Mouse (Mus musculus) thymus, postnatal 4 days (tissue): ENCODE results near the gene Ddx20.

ENCODE experiments used
- DNase-seq: peaks from one replicate; pipeline ENCODE4 v3.0.0; 2021

Gene Ddx20

DNA sequence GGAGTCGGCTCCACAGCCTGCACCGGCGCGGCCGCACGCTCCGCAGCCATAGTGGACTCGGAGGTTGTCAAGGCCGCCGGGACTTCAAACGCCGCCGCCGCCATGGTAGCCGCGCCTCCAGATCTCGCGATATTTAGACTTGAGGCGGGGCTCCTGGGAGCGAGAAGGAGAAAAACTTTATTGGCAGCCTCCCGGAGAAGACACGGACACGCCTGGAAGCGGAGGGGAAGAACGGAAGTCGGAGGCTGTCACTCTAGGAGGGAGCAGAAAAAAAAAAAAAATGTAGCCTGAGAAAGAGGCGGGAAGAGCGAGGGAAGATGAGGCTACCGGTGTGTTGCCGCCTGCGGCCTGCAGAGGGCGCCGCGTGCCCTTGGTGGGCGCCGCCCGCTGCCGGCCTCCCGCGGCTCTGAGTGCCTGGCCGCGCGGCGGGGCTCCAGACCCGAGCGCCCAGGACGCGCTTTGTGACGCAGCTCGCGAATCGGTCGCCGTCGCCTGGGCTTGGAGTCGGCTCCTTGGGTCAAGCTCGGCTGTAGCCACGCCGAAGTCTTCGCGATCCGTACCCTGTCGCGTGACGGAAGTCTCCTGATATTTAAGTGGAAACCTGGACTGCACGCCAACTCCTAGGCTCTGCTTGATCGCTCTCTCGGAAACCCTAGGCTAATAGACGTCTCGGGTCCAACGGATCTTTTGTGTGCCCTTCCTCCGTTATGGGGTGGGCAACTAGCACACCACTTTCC is at the start of gene Ddx20:
Gene Ddx20, minus strand, starts transcription at position 251 of the 737 bp plus-strand sequence.
- peak; percentile 95 for DNase-seq

DNA sequence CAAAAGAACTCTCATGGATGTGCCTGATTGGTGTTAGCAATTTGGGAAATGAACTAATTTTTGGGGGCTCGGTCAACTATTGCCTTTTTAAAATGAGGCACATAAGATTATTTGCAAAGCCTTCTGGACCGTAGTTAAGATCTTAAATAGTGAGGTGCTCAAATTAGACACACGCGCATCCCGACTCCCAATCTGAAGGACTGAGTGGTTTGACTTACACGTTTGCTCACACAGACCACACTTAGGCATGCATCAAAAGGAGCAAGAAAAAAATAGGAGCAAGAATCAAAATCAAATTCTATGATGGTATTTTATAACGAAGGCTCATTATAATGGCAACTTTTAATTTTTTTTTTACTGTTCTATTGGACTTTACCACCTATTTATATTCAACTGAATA is 49.7 kb upstream of the Ddx20 start:
- no peak for DNase-seq

DNA sequence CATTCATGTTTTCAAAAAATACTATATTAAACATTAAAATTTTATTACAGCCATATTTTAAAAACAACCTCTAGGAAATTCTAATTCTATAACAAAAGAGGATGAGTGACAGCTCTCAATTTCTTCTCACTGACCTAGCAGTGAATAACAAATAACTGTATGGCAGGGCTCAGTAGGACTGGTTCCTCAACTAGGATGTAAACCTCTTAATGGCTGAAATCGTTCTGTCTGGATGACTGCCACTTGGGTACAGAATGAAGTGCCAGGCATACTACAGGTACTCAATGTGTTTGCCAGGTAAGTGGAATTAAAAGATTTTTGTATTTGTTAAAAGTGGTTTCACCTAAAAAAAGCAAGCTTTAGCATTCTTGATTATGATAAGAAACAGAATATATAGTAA is 48.8 kb upstream of the Ddx20 start:
- no peak for DNase-seq

DNA sequence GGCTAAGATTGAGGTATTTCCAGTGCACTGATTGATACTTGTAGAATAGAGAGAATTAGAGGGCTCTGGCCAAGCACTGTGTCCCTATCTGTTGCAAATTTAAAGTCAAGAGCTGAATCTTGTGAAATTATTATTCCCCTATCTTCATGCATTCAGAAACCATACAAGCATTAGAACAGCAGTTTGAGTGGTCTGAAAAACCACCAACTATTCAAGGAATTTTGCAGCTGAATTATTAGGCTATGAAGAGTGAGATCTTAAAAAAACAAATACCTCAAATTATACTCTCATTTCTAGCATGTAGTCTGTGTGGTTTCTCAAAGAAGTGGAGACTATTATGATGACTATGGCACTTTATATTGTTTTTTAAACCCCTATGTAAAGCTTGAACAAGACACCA is 47.9 kb upstream of the Ddx20 start:
- DNase-seq = no peak

DNA sequence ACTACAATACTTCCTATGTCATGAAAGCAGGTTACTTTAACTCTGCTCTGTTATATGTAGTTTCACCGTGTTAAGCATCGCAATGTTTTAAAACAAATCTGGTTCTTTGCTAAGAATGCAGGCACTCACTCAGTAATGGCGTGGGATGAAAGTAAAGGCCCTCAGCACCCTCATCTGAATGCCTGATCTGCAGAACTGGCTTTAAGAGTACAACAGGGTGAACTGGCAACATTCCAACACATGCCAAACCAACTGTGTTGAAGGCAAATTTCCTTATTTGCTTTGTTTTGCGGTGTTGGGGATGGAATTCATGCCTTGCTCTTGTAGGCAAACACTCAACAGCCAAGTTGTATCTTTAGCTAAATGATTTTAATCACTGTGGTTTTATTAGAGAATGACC is 46.2 kb upstream of the Ddx20 start:
- no peak for DNase-seq

DNA sequence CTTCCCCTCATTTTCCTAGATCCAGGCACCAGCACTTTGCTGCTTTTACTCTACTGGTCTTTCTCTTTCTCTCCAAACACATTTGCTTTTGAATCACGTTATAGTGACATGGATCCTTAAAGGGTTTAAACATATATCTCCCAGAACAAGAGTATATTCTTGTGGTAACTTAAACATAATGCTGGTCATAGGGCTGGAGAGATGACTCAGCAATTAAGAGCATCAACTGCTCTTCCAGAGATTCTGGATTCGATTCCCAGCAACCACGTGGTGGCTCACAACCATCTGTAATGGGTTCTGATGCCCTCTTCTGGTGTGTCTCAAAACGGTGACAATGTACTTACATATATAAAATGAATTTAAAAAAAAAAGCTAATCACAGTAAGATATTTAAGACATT is 45.0 kb upstream of the Ddx20 start:
- no peak for DNase-seq

DNA sequence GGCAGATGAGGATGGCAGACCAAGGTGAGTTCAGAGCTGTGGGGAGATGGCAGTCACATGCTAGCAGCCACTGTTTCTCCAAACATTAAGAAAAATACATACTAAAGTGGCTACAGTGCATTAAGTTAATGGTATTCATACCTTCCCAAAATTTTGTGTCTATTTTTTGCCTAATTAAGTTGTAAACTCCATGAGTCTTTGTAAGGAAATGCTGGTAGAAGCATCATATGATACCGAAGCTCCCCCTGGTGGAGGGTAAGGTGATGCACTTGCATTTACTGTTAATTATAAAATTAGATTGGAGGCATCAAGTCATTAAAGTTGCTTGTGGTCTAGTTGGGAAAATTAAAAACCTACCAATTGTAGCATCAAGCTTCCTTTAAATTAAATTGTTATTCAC is 38.7 kb upstream of the Ddx20 start:
- DNase-seq = peak; percentile 73

DNA sequence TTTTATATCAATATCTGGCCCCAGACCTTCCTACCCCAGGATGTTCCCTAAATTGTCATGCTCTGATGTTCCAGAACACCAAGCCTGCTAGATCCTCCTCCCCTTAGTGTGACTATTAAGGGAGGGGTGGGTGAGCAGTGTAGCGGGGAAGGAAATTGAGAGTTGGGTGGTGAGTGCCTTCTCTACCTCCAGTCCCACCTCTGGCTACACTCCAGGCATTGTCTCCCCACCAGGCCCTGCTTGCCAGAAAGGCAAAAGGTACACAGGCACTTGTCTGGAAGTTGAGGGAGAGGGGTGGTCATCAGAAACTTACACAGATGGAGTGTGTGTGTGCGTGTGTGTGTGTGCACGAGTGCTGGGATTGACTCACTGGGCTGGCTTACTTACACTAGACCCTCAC is 35.1 kb upstream of the Ddx20 start:
- DNase-seq = no peak

DNA sequence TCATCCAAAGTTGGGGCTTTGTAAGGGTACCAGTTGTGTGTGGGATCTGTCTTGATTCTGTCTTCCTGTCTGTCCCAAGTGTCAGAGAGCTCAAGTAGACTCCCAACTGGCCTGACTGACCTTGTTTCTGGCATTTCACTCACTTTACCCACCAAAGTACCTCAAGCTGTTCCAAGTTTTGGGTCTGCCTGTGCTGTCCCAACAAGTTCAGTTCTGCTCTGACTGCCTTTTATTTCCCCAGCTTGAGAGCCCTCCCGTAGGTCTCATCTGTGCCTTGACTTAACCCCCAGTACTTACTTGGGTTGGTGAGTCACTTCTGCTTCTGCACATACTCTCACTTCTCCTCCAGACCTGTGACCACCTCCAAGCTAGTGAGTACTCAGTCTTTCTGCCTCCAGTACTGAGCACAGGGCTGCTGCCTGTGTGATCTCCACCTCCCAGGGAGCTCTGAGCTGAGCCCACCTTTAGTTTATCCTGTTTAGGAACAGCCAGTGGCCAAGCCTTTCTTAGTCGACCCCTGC is 34.4 kb upstream of the Ddx20 start:
- no peak for DNase-seq

DNA sequence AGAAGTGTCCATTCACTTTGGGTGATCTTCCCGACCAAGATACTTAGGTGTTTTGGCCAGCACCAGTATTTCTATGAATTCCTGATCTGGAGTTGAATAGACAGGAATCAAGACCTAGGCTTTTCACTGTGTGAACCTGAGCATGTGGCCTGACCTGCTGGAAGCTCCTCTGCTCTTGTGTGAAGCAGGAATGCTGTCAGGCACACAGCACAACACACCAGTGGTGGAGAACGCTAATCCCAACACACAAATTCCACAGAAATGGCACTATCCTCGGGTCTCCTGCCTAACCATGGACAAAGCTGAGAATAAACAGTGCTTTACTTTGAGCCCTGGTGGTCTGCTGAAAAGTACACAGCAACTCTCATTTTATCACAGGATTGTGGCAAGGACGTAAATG is 33.1 kb upstream of the Ddx20 start:
- no peak for DNase-seq

DNA sequence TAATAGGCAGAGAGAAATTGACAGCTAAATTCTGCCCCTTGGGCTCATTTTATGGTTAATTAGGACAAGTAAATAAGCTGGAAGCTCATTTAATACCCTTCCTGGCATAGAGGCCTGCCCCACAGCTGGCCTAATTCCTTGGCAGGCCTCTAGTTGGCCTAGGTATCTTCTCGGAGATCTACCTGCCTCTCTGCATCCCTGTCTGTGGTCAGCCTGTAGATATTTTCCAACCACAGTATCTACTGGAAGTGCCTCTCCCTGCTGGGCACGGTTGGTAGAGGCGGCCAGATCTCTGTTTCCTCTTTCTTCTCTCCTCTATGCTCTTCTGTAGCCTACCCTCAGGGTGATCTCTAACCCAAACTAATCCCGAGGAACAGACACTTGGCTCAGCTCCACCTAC is 32.6 kb upstream of the Ddx20 start:
- no peak for DNase-seq

DNA sequence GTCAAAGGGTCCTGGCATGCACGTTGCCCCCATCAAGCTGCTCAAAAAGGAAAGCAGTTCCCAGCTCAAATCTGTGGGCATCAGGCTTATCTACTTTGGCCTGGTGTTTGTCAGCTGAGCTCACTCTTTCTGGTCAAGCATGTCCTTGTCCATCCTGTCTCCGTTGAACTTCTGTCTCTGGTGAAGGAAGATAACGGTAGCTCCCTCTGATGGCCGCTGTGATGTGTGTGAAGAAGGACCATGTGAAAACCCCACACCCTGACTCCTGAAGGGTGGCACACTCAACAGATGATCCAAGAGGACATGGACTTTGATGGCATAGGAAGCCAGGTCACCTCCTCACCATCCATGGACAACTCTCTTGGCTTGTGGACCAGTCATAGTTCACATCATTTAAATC is 31.4 kb upstream of the Ddx20 start:
- DNase-seq = no peak

DNA sequence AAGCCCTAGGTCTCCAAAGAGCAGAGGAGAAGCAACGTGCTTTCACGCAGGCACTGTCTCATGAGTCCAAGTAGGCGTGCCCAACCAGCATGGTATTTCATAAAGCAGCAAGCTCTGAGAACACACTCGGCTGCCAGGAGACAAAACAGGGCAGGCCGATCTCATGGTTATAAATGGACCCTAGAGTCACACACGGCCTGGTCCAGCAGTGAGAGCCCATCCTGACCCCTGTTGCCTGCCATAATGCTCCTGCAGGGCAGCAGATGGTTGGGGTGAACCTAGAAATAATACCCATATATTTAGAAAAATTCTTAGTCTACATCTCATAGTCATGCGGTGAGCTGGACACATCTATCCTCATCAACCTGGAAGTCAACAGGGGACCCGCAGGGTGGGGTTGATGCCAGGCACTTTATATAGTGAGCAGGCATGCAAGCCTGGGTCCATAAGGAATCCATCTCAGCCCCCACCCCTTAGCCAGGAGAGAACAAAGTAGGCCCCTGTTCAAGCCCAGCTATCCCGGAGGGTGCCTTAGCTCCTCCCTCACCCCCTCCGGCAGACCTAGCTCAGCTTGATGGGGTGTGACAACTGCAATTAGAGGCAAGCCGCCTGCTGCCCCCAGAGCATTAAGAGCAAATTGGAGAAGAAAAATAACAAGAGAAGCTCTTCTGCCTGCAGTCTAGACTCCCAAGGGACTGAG is 30.6 kb upstream of the Ddx20 start:
- DNase-seq = no peak

DNA sequence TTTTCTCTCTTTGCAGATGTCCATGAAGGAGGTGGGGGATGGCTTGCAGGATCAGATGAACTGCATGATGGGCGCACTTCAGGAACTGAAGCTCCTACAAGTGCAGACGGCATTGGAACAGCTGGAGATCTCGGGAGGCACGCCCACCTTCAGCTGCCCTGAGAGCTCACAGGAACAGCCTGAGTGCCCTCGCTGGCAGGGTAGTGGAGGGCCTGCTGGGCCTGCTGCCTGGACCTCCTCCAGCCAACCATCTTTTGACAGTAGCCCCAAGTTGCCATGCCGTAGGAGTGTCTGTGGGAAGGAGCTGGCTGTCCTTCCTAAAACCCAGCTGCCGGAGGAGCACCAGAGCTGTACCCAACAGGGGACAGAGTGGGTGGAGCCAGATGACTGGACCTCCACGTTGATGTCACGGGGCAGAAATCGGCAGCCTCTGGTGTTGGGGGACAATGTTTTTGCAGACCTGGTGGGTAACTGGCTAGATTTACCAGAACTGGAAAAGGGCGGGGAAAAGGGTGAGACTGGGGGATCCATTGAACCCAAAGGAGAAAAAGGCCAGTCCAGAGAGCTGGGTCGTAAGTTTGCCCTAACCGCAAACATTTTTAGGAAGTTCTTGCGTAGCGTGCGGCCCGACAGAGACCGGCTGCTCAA is 29.1 kb upstream of the Ddx20 start:
- DNase-seq = no peak

DNA sequence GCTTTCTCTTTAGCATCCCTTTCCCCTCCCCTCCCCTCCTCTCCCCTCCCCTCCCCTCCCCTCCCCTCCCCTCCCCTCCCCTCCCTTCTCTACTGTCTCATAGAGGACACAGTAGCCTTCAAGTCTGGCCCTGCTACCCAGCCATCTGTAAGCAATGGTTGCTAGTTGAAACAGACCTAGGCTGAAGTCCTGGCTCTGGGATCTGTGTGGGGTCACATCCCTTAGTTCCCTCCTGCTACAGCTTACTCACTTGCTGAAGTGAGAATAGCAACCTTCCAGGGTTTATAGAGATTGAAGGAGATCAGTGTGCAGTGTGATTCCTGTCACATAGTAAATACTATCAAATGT is 27.4 kb upstream of the Ddx20 start:
- no peak for DNase-seq

DNA sequence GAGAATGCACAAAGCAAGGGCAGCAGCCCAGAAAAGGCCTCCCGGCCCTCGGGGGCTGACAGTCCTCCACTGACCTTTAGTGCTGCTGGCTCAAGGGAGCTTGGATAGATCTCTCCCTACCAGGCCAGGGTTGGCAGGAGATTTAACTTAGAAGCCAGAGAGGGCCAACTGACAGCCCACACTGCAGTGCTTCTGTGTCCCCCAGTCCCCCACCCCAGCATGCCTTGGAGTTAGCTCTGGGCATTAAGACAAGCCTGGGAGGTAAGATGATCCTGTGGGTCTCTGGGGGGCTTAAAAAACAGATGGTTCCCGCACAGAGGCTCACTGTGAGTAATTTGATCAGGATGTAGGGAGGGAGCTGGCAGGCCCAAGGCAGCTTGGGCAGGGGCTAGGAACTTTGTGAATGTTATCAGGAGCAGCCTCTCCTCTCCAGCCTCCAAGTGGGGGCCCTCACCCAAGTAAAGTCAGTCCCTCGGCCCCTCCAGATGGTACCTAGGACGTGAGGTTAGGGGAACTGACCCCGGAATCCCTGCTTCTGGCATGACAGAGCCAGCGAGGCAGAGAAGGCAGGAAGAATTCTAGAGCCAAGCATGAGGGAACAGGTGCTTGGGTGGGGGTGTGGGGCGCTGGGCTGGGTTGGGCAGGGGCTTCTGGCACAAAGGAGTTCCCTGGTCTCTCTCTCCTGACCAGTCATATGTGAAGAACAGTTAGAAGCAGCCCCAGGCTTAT is 26.9 kb upstream of the Ddx20 start:
- no peak for DNase-seq

DNA sequence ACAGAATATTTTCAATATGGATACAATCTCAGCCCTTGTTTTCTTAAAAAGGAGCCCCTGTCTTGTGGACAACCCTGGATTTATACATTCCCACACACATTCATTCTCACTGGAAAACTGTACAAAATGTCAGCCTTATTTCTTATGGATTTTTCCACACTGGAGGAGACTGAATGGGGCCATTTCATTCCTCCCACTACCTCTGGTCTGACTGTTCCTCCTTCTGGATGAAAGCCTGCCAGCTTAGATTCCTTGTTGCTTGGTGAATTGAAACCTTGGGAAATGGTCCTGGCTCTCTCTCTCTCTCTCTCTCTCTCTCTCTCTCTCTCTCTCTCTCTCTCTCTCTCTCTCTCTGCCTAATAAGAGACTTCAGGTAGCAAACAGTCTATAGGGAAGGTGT is 25.5 kb upstream of the Ddx20 start:
- no peak for DNase-seq

DNA sequence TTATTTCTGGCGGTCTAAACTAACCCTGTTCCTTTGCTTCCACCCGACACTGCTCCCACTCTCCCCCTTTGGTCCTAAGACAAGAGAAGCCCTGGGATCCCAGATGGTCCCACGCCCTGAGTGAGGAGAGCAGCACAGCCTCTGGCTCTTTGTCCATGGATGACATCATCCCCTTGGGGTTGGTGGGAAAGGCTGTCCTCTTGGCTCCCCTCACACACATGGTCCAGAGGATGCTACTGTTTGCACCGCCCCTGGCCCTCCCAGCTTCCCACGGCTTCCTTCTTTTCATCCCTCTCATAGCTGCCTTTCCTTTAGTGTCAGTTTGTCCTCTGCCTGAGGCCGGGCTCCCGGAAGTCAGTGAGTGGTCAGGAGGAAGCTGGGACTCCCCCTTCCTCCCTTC is 24.4 kb upstream of the Ddx20 start:
- no peak for DNase-seq

DNA sequence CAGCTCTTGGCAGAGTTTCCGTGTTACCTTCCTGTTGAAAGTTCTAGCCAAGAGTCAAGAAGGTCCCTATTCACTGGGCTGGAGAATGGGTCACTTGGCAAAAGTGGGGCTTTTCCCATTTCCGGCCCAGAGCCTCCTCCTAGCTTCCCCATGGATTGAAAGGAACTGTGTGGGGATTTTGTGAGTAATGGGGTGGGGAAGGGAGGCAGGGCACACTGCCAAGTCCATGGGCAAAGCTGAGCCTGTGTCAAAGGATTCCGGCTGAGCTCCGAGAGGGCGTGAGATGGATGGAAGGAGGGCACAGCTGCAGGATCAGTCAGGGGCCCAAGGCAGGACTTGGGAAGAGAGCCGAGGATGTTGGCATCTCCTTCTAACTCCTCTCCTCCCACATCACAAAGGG is 22.9 kb upstream of the Ddx20 start:
- no peak for DNase-seq

DNA sequence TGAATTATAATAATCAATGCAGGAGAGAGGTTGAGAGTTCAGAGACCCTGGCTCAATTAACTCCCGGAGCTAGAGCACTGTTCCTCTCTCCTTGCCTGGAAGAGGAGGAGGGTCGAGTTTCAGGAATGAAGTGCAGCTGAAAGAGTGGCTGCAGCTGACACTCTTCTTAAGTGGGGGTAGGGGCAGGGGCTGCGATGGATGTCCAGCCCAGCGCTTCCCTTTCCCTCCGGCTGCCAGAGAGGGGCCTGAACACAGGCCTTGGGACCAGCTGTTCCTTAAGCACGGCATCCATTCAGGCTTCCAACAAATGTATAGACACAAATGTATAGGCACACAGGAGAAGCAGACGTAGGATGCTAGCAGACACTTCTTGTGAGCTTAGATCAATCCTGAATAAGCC is 20.2 kb upstream of the Ddx20 start:
- DNase-seq = no peak

DNA sequence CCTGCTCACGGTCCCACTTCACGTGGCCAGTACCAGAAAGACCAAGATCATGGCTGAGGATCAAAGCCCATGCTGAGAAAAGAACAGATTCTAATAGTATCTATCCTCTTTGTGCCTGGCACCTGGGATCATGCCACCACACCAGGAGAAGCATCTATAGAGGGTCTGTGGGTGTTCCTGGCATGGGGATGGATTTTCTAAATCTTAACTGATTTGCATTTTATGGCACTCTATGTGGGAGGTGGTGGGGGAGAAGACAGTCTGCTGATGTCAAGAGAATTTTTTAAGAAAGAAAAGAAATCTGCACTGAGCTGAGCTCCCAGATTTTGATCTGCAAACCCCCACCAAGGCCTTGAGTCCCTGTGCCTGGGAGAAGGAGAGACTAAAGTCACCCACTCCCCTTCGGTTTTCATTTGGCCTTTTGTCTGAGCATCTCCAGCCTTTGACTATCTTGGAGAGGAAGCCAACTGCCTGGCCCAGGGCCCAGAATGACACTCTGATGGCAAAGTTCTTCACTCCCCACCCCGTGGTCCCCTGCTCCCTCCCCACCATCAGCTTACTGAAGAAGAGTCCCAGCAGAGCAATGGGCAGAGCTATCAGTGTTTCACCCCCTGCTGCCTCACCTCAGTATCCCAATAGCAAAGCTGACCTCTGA is 19.1 kb upstream of the Ddx20 start:
- no peak for DNase-seq

DNA sequence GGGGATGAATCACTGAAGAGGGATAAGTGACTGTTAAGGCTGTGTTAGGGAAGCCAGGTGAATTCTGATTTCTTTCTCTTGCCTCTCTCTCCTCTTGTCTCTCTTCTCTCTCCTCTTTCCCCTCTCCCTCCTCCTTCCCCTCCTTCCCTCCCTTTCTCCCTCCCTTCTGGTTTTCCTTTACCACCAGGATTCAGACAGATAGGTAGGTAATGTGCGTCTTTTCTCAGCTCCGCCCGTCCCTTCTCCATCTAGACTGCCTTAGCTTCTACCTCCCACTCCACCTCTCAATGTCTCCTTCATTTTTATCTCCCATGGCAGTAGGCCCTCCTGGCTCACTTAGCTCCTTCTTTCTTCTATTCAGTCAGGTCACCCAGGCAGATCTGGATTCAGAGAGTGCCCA is 18.2 kb upstream of the Ddx20 start:
- DNase-seq = no peak

DNA sequence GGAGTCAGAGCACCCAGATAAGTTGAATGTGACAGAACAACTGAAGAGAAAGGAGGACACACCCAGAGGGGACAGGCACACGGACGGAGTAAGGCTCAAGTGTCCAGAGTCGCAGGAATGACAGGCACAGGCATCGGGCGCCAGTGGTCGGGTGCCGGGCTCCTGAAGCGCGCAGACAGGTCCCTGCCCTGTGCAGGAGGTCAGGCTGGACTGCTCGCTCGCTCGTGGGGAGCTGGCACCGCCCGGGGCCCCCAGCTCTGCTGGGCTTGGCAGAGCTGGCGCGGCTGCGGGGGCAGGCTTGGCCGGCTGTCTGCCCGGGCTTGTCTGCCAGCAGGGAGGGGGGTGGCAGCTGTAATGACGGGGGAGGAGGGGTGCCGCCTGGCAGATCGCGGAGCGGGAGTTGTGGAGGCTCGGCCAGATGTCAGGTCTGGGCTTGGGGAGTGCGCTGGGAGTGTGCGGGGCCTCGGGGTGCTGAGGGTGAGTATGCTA is 17.7 kb upstream of the Ddx20 start:
- DNase-seq = peak; percentile 65
